Mouse (Mus musculus) kidney, postnatal 36 days (tissue): ENCODE measurements around the gene Ndufa7.

ENCODE experiments used
- DNase-seq, 2 experiments: peaks; one replicate each; pipeline ENCODE4 v3.0.0; 2021 to 2022; ENCODE audit warnings: mixed read lengths in 2 of 2

Ndufa7 gene

DNA sequence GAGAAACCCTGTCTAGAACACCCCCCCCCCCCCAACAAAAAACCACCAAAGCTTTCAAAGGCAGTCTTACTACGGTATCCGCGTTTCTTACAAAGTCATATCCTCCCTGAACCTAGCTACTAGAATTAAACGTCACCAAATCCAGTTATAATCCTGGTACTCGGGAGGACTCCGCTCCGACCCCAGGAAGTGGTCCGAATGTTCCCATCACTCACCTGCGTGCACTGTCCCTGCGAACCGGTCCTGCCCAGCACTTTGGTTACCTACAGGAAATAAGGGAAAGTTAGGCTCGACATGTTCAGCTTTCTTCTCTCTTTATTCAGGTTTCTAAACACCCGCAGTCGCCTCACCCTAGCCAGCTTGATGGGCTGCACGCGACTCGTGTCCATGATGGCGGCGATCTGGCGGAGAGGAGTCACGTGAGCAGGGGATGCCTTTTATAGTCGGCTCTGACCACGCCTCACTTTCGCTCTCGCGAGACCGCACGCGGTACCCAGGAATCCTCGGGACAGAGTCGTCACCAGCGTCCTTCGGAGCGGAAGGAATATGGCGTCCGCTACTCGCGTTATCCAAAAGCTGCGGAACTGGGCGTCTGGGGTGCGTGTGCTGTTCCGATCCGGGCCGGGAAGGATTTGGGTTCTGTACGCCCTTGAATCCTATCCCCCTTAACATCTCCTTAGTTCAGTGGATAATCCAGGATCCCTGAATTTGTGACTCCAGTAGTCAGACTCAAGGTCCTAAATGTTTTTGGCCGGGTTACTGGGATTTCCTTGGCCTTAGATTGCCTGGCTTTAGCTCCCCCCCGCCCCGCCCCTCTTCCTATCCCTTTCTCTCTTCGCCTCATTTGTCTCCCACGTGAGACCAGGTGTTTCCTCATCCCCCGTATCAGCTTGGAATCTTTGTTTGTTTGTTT is at the start of gene Ndufa7, which contains the start of gene Rps28:
Gene Ndufa7 (plus strand): TSS at position 489 of the 913 bp plus-strand sequence.
Gene Rps28 (minus strand): TSS at position 479 of the 913 bp plus-strand sequence.
- DNase-seq, result peak; percentile 98

GRCm38 (mm10) chr17:33774573-33775155 is 49.7 kb upstream of the Ndufa7 start:
- peak; percentile 46 to 66 for DNase-seq

- no peak for DNase-seq
These were observed 49.1 kb upstream of the Ndufa7 start for GRCm38 (mm10) chr17:33775287-33775686.

- peak; percentile 98 to 99 for DNase-seq
These were observed 45.0 kb upstream of the Ndufa7 start for GRCm38 (mm10) chr17:33779271-33779966.

DNA sequence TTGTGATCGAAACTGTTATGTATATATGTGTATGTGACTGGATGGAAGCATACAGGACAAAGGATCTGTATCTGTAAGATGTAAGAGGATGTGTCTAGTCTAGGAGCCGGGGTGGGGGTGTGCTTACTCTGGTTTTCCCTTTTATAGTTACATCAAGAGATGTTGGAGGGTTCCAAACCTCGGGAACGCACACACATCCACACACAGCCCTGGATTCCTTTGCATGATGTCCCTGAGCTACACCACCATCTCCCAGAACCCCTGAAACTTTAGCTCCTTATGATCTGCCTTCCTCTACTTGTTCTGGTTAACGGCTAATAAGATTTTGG is 44.4 kb upstream of the Ndufa7 start:
- peak in 1 of 2 experiments; percentile 34 for DNase-seq

- DNase-seq, result peak in 1 of 2 experiments; percentile 64
These were observed 43.9 kb upstream of the Ndufa7 start for GRCm38 (mm10) chr17:33780431-33780830.

DNA sequence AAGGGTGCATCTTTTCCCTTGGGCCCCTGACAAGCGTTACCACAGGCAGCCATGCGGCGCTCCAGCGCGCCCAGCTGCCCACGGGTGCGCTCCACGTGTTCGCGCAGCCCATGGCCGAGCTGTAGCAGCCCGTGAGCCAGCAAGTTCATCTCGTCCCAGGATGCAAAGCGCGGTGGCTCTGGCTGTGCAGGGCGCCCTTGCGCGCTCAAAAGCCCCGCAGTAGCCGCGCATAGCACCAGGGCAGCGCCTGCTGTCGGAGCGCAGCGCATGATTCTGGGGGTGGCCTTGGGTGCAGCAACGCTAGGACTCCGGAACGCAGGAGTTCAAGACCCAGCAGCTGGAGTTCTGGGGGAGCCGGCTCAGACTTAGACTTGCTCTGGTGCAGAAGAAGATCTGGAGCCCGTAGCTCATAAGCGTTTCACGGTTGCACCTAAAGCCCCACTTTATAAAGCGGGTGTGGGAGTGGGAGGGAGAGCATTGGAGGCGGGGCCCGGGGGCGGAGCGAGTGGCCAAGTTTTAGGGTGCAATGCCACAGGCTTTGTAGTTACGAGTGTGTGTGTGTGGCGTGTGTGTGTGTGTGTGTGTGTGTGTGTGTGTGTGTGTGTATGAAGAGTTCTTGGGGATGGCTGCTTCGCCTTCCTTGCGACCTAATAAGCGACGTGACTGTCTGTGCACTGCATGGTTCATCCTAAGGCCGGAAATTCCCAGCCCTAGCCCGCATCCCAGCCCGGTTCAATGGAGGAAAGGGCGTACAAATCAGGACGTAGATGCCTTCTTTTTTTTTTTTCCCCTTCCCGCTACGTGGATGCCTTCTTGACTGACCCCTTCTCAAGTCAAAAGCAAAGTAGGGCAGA is 43.0 kb upstream of the Ndufa7 start, which contains the start of gene Angptl4:
Gene Angptl4 (minus strand): TSS at position 707 of the 854 bp plus-strand sequence.
- peak; percentile 85 to 90 for DNase-seq

- DNase-seq, result no peak
These were observed 42.3 kb upstream of the Ndufa7 start for GRCm38 (mm10) chr17:33782067-33782466.

DNA sequence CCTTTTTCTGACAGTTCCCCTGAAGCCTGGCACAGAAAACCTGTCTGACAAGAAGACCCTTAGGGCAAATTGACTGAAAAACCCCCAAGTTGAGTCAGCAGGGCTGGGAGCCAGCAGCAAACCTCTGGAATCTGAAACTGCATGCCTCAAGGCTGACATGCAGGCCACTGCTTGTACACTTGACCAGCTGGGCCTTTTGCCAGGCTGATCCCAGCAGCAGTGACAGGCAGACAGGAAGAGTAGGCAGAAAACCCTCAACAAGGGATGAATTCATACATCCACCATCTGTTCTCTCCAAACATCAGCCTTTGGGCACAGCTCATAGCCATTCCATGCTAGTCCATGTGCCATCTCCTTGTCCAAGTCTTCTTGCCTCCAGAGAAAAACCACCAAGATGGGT is 41.0 kb upstream of the Ndufa7 start:
- peak; percentile 95 for DNase-seq

DNA sequence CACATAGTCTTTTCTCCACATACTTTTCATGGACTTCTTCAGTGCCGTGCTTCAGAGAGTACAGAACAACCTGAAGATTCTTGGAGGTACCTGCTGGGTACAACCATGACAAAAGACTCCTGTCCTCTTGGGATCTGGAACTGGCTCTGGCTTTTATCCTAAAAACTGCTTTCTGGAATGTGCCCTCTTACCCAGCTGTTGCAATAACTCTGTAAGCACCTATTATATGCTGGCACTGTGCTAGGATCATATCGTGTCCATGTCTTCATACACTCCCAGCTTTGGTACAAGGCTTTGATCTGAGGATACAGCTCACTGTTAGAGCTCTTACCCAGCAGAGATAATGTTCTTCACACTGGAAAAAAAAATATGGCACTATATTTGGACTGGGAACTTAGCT is 39.4 kb upstream of the Ndufa7 start:
- no peak for DNase-seq

GRCm38 (mm10) chr17:33786375-33786774 is 38.0 kb upstream of the Ndufa7 start:
- no peak for DNase-seq

DNA sequence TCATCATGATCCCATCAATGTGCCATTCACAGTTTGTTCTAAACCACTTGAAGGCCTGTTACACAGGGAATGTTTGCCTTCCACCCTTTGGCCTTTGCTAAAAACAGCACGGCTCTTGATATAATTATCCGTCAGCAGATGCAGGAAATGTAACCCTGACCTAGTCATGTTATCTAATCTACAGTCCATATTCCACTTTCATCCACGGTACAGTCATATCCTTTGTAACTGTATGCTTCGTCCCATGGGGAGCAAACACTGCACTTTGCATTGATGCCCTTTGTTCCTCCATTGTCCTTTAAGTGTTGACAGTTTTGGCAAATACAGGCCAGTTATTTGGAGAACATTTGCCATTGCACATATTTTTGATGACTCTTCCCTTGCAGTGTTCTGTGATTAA is 35.6 kb upstream of the Ndufa7 start:
- DNase-seq, result no peak

GRCm38 (mm10) chr17:33798306-33798705 is 26.1 kb upstream of the Ndufa7 start:
- DNase-seq, result peak; percentile 68 to 79

- DNase-seq, result no peak
These were observed 25.1 kb upstream of the Ndufa7 start for GRCm38 (mm10) chr17:33799277-33799676.

- no peak for DNase-seq
These were observed 22.2 kb upstream of the Ndufa7 start for GRCm38 (mm10) chr17:33802221-33802620.

- no peak for DNase-seq
These were observed 20.2 kb upstream of the Ndufa7 start for GRCm38 (mm10) chr17:33804205-33804604.

DNA sequence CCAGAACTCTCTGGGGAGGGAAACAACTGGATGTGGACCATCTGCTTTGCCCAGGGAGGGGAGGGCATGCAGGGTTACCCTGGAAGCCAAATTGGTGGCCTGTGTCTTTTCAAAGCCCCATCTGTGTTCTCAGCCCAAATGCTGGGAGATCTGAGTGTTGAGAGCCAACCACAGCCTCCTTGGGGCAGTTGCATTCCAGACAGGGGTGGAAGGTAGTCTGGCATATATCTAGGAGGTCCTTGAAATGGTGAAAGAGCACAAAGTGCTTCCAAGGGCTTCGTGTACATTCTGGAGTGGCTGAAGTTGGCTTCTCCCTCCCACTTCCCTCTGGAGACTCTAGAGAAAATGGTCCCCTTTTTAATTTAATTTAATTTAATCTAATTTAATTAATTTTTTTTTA is 19.6 kb upstream of the Ndufa7 start:
- no peak for DNase-seq

GRCm38 (mm10) chr17:33807181-33807888 is 17.0 kb upstream of the Ndufa7 start:
- DNase-seq, result no peak

DNA sequence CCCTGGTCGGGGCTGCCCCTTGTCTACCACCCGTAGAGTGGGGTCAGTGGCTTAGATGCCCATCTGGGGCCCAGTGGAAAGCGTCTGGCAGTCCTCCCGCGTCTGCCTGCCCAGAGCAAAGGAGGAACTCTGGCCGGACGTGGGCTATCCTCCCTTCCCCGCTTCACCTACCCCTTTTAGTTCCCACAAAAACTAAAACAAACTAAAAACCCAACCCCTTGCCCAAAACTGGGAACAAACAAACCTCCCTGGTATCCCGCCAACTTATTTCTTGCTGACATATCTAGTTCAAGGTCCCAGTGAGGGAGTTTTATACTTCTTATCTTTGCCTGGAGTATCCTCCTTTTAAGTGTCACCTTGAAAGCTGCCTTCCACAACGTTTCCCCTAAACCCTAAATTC is 16.2 kb upstream of the Ndufa7 start:
- DNase-seq, result no peak

DNA sequence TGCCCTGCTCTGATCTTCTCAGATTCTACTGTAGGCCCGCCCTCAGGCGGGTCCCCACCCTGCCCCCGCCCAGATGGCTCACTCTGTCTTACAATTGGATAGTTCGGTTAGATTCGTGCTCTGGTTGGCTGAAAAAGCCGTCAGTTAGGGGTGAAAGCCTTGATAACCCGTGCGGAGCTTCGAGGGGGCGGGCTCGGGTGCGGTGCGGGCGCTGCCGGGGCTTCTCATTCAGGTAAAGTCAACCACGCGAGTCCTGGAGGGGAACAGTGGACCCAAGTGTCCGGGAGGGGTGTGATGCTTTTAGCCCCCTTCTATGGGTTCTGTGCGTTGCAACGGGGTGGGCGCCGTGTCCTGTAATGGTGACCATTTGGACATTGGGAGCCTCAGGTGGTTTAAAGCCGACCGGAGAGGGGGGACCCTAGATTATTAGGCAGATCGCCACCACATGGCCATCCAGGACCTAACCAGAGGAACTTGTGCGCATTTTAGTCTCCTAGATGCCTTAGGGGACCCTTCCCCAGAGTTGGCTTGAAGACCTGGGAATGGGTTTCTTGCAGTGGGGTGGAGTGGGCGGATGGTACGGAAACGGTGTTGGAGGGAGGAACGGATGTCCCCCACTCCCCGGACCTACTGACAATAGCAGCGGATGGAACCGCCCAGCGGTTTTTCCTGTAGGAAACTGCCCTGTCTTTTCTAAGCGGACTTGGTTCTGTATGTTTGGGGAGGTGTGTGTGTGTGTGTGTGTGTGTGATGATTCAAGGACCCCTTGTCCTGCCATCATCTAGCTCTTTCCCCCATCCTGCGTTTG is 13.8 kb upstream of the Ndufa7 start, which contains the start of gene Kank3:
Gene Kank3 (plus strand): TSS at position 186 of the 808 bp plus-strand sequence.
- peak; percentile 94 to 96 for DNase-seq

GRCm38 (mm10) chr17:33811142-33811516 is 13.2 kb upstream of the Ndufa7 start:
- peak in 1 of 2 experiments; percentile 26 for DNase-seq
